Mouse (Mus musculus) brain, embryonic 14.5 days (tissue): Measurements from ENCODE around the gene Slc16a10.

ENCODE experiments used
- CTCF ChIP-seq: fragments of 200-500 bp; IDR thresholded peaks from 2 replicates; pipeline ENCODE4 v1.5.1; 2012; ENCODE audit warnings: inconsistent platforms, mild to moderate bottlenecking, moderate library complexity, borderline replicate concordance; ENCODE audit not compliant: insufficient read depth, insufficient read length; ENCODE audit errors: extremely low read depth
- POLR2A ChIP-seq: fragments of 200-500 bp; IDR thresholded peaks from 2 replicates; pipeline ENCODE4 v1.6.1; 2012; ENCODE audit warnings: mild to moderate bottlenecking, inconsistent platforms, borderline replicate concordance; ENCODE audit not compliant: poor library complexity, insufficient read depth, insufficient read length, severe bottlenecking; ENCODE audit errors: extremely low read depth

DNA sequence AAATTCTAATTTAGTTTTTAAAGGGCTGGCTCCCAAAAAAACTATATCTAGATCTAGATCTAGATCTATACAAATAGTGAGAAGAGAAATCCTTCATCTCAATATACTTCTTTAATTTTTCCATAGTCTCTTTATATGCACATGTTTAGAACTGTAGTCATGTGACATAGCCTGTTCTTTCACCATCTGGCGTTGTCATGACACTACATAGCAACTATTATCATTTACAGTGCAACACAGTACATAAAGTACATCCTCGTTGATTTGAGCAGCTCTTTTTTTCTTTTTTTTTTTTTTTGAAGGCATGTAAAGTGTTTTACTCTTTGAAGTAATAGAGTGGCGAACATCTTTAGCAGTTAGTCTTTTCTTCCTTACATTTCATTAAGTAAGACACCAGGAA is 22.6 kb downstream of the Slc16a10 start:
- no peak for TF ChIP-seq POLR2A
- TF ChIP-seq CTCF, result no peak
